Mouse (Mus musculus): Measurements from ENCODE around the gene Alg1. TPM values are rescaled to one million over a fixed set of nuclear protein-coding genes. Genes with fewer than 3 reads are reported as not detected.

Alg1 gene
- polyA plus RNA-seq, 1 experiment from 2014 or later, result 38.8 TPM

DNA sequence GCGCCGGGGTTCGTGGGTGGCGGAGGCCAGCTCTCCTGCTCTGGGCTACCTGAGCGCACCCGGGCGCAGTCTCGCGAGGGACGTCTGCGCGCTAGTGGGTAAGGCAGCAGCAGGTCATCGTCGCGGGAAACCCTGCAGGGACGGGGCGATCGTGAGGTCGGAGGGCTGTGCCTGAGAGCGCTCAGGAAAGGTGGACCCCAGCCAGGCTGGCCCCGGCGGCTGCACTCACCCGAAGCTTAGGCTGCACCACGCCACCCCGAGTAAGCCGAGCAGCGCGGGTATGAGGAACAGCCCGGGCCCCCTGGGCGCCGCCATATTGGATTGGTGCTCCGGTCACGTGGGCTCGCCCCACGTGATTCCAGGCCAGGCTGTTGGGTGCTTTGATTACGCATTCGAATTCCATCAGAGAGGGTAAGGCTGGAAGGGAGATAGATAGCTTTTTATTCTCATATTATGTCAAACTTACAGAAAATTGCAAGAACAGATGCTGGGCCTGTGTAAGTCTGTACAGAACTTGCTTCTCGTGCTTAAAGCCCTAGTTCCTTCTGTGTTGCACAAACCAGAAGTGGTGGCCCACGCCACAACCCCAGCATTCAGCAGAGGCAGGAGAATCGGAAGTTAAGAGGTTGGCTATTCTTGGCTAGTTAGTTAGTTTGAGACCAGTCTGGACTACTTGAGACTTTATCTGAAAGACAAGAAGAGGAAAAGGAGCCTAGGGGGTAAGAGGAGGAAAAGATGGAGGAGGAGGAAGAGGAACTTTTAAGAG, 29.6 kb upstream of the Alg1 start, which contains the start of gene Nagpa:
Nagpa (minus strand) TSS at position 345 of the 766 bp plus-strand sequence.
- 4% methylated on average over 40 of the region's 40 CpGs for WGBS
- H3K9ac ChIP-seq (replicated peaks; ENCODE audit: low read length), result peak within 1 kb of the TSS; percentile 60

DNA sequence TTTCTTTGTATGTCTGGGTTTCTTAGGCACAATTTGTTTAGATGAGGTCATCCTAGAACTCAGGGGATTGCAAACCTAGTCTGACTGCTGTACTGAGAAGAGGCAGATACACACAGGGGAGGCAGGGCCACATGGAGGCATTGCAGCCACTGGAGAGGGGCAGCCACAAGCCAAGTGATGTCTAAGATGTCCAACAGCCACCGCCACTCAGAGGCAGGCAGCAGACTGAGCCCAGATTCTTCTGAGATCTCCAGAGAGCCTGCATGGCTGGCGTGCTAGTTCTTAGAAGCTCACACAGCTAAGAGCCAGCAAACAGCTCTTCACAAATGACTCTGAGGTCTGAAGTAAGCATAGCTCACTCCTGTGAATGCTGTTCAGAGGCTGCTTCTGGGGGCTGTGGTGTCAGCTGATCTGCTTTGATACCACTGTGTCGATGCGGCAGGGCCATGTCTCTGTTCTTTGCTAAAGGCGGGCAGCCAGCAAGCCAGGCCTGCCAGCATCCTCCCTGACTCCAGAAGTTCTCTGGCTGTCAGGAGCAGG, 27.9 kb upstream of the Alg1 start:
- Histone ChIP-seq H3K27me3 (ENCODE audit: control insufficient read depth, insufficient read depth, low read length) (no peaks in the 10 kb centered on the region), H3K9me3 (ENCODE audit: control insufficient read depth, low read length) (no peaks in the 10 kb centered on the region), H3K4me1 (ENCODE audit: control insufficient read depth, insufficient read depth, low read length) (peaks cover 9% of the 10 kb centered on the region), H3K9ac (replicated peaks; ENCODE audit: low read length) (no peak overlapping the region), H3K27ac (replicated peaks; ENCODE audit: low read depth, low read length) (no peak overlapping the region), H3K4me2 (ENCODE audit: low read length) (no peak overlapping the region), H3K36me3 (ENCODE audit: control insufficient read depth, insufficient read depth, low read length) (0 out of 2 replicates have a peak, but pooled peaks cover 3% of the 10 kb centered on the region), H3K4me3 (replicated peaks; ENCODE audit: low read depth, low read length) (no peak overlapping the region)
- WGBS, result 92% methylated on average over 5 of the region's 5 CpGs
- no peak for DNase-seq
- no peak for ATAC-seq (ENCODE audit: low FRiP score, low TSS enrichment)

More for the DNA sequence above, 29.6 kb upstream of the Alg1 start, which contains the start of gene Nagpa:
- DNase-seq, result peak; percentile 94
- Histone ChIP-seq H3K4me2 (ENCODE audit: low read length) (peak within 1 kb of the TSS; percentile 91), H3K9me3 (ENCODE audit: control insufficient read depth, low read length) (no peaks in the 10 kb centered on the region), H3K4me3 (replicated peaks; ENCODE audit: low read depth, low read length) (peak within 1 kb of the TSS; percentile 80), H3K4me1 (ENCODE audit: control insufficient read depth, insufficient read depth, low read length) (peaks cover 9% of the 10 kb centered on the region), H3K27ac (replicated peaks; ENCODE audit: low read depth, low read length) (no peak within 1 kb of the TSS), H3K36me3 (ENCODE audit: control insufficient read depth, insufficient read depth, low read length) (peaks cover 12% of the 10 kb centered on the region; the same call in 1 of the 2 replicates), H3K27me3 (ENCODE audit: control insufficient read depth, insufficient read depth, low read length) (no peaks in the 10 kb centered on the region)
- ATAC-seq (ENCODE audit: low FRiP score, low TSS enrichment), result peak; percentile 94

DNA sequence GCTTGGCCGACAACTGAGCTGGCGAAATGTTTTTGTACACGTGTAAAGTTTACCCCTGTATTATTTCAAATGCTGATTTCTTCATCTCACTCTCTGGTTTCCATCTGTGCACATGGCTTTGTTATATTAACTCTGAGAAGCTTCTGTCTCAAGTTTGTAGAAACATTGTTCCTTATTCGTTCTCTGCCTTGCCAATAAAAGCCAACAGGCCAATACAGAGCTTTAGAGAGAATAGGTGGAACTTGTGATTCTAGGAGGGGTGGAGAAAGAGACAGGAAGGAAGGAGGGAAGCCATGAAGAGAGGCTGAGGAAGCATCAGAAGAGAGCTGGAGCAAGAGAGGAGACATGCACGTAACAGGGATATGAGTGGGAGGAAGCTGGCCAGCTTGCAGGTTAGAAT, 27.4 kb upstream of the Alg1 start:
- 80% methylated on average over 5 of the region's 5 CpGs for WGBS

DNA sequence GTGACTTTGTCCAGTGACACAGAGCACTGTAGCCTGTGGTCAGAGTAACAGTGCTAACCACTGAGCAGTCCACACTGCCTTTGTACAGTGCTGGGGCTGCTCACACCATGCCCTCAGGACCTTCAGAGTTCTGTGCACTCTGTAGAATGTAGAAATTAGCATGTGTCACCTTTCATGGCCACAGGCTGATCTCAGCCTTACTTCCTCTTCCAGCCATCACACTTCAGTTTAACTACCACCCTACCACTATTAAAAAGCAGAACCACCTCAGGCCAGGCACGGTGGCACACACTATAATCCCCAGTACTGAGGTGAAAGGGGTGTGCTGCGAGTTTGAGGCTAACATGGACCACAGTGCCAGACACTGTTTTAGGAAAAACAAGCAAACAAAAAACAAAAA, 23.1 kb upstream of the Alg1 start:
- no peaks in the 10 kb centered on the region for H3K27me3 ChIP-seq (ENCODE audit: control insufficient read depth, insufficient read depth, low read length)
- ATAC-seq (ENCODE audit: low FRiP score, low TSS enrichment) (no peak), DNase-seq (no peak)
- no peak overlapping the region for H3K4me2 ChIP-seq (ENCODE audit: low read length)
- 69% methylated on average over 2 of the region's 2 CpGs for WGBS
- no peaks in the 10 kb centered on the region for H3K36me3 ChIP-seq (ENCODE audit: control insufficient read depth, insufficient read depth, low read length)
- H3K4me1 ChIP-seq (ENCODE audit: control insufficient read depth, insufficient read depth, low read length), result no peaks in the 10 kb centered on the region
- H3K4me3 ChIP-seq (replicated peaks; ENCODE audit: low read depth, low read length), result no peak overlapping the region
- H3K9ac ChIP-seq (replicated peaks; ENCODE audit: low read length), result no peak overlapping the region
- no peaks in the 10 kb centered on the region for H3K9me3 ChIP-seq (ENCODE audit: control insufficient read depth, low read length)
- no peak overlapping the region for H3K27ac ChIP-seq (replicated peaks; ENCODE audit: low read depth, low read length)

More for the DNA sequence above, 27.4 kb upstream of the Alg1 start:
- Histone ChIP-seq H3K4me2 (ENCODE audit: low read length) (no peak overlapping the region), H3K27ac (replicated peaks; ENCODE audit: low read depth, low read length) (no peak overlapping the region), H3K27me3 (ENCODE audit: control insufficient read depth, insufficient read depth, low read length) (no peaks in the 10 kb centered on the region), H3K4me1 (ENCODE audit: control insufficient read depth, insufficient read depth, low read length) (peaks cover 9% of the 10 kb centered on the region), H3K9me3 (ENCODE audit: control insufficient read depth, low read length) (no peaks in the 10 kb centered on the region), H3K36me3 (ENCODE audit: control insufficient read depth, insufficient read depth, low read length) (0 out of 2 replicates have a peak, but pooled peaks cover 1% of the 10 kb centered on the region), H3K9ac (replicated peaks; ENCODE audit: low read length) (no peak overlapping the region), H3K4me3 (replicated peaks; ENCODE audit: low read depth, low read length) (no peak overlapping the region)
- DNase-seq (no peak), ATAC-seq (ENCODE audit: low FRiP score, low TSS enrichment) (no peak)

DNA sequence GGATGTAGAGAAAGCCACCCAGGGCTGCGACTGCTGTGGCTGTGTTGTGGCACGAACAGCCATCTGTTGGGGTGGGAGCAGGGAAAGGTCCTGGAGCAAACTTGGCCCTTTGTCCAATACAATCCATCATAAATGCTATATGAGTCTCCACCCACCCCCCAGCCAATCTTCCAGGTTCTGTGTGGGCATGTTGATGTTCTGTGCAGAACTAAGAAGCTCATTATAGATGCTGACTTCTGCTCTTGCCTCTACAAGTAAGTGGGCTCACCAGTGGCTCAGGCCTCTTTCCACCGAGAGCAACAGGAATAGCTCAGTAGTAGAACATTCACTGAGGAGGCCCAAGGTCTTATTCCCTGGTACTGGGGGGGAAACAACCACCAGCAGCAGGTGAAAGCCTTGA, 21.3 kb upstream of the Alg1 start:
- WGBS, result 96% methylated on average over 3 of the region's 3 CpGs
- Histone ChIP-seq H3K4me3 (replicated peaks; ENCODE audit: low read depth, low read length) (no peak overlapping the region), H3K9ac (replicated peaks; ENCODE audit: low read length) (no peak overlapping the region), H3K36me3 (ENCODE audit: control insufficient read depth, insufficient read depth, low read length) (no peaks in the 10 kb centered on the region), H3K4me1 (ENCODE audit: control insufficient read depth, insufficient read depth, low read length) (no peaks in the 10 kb centered on the region), H3K27ac (replicated peaks; ENCODE audit: low read depth, low read length) (no peak overlapping the region), H3K27me3 (ENCODE audit: control insufficient read depth, insufficient read depth, low read length) (no peaks in the 10 kb centered on the region), H3K9me3 (ENCODE audit: control insufficient read depth, low read length) (no peaks in the 10 kb centered on the region), H3K4me2 (ENCODE audit: low read length) (no peak overlapping the region)
- DNase-seq, result no peak
- ATAC-seq (ENCODE audit: low FRiP score, low TSS enrichment), result no peak

DNA sequence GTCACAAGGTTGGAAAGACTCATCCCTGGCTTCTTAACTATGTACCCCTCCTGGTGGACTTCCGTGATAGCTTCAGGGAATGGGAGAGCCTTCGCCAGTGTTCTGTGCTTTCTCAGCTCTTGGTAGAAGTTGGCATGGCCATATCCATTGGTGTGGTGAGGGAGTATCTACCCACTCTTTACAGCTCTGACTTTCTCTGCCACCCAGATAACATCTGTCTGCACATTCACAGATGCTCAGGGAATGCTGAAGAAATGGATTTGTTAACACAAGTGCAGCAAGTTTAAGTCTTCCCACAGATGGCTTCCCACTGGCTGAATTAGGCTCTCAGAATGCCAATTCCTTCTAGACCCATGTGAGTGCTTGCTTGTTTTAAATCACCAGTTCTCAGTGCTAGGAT, 19.3 kb upstream of the Alg1 start:
- no peak for ATAC-seq (ENCODE audit: low FRiP score, low TSS enrichment)
- Histone ChIP-seq H3K27me3 (ENCODE audit: control insufficient read depth, insufficient read depth, low read length) (no peaks in the 10 kb centered on the region), H3K9ac (replicated peaks; ENCODE audit: low read length) (no peak overlapping the region), H3K4me2 (ENCODE audit: low read length) (no peak overlapping the region), H3K4me3 (replicated peaks; ENCODE audit: low read depth, low read length) (no peak overlapping the region), H3K27ac (replicated peaks; ENCODE audit: low read depth, low read length) (no peak overlapping the region), H3K36me3 (ENCODE audit: control insufficient read depth, insufficient read depth, low read length) (no peaks in the 10 kb centered on the region), H3K9me3 (ENCODE audit: control insufficient read depth, low read length) (no peaks in the 10 kb centered on the region), H3K4me1 (ENCODE audit: control insufficient read depth, insufficient read depth, low read length) (no peaks in the 10 kb centered on the region)
- 87% methylated on average over 2 of the region's 2 CpGs for WGBS
- DNase-seq, result no peak

DNA sequence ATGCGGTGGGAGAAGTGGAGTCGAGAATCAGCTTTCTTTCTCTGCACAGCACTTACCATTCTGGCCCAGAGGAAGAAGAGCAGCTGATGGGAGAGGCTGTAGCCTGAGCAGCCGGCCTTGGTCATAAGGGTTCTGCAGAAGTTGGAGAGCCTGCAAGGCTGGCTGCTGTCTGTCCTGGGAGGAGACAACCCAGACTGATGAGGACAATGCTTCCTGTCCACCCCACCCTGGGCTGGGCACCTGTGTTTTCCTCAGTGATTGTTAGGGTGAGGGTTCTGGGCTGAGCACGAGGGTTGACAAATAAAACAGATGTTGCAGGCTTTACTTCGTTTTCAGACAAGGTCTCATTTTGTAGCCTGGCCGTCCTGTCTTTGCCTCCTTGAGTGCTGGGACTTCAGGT, 16.7 kb upstream of the Alg1 start:
- H3K4me2 ChIP-seq (ENCODE audit: low read length), result no peak overlapping the region
- no peak overlapping the region for H3K4me3 ChIP-seq (replicated peaks; ENCODE audit: low read depth, low read length)
- WGBS, result 74% methylated on average over 6 of the region's 6 CpGs
- H3K36me3 ChIP-seq (ENCODE audit: control insufficient read depth, insufficient read depth, low read length), result no peaks in the 10 kb centered on the region
- no peak overlapping the region for H3K9ac ChIP-seq (replicated peaks; ENCODE audit: low read length)
- no peaks in the 10 kb centered on the region for H3K4me1 ChIP-seq (ENCODE audit: control insufficient read depth, insufficient read depth, low read length)
- H3K9me3 ChIP-seq (ENCODE audit: control insufficient read depth, low read length), result no peaks in the 10 kb centered on the region
- no peak for DNase-seq
- no peaks in the 10 kb centered on the region for H3K27me3 ChIP-seq (ENCODE audit: control insufficient read depth, insufficient read depth, low read length)
- H3K27ac ChIP-seq (replicated peaks; ENCODE audit: low read depth, low read length), result no peak overlapping the region
- no peak for ATAC-seq (ENCODE audit: low FRiP score, low TSS enrichment)

DNA sequence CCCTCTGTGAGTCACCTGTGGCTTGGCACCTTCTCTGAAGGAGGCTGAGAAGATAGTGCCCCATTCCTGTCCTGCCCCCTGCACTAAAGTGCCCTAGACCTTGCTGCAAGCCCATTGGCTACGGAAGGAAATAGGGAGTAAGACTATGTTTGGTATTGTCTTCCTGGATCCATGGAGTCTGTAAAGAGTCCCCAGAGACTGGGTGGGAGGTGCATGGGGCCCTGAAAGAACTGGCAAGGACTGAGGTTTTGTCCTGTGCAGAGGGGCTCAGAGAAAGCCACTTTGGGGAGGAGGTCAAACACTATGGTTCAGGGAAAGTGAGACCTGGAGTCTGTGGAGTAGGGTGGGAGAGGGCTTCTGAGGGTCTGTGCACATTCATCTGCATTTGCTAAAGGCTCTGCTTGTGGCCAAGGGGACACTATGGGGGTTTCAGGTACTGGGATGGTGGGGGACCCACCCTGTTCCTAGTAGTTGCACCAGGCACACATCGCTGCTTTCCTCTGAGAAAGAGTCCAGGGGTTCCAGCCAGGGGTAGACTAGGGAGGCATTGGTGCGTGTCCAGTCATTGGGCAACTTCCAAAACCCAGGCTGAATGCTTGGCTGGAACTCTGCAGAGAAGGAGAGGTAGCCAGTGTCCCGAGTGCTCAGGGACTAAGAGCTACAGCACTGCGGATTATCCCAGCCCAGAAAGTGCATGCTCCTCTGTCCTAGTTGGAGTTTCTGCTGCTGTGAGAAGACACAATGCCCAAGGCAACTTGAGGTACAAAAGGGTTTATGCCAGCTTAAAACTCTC, 15.9 kb upstream of the Alg1 start:
- Histone ChIP-seq H3K36me3 (ENCODE audit: control insufficient read depth, insufficient read depth, low read length) (no peaks in the 10 kb centered on the region), H3K9ac (replicated peaks; ENCODE audit: low read length) (no peak overlapping the region), H3K4me3 (replicated peaks; ENCODE audit: low read depth, low read length) (no peak overlapping the region), H3K9me3 (ENCODE audit: control insufficient read depth, low read length) (no peaks in the 10 kb centered on the region), H3K4me2 (ENCODE audit: low read length) (no peak overlapping the region), H3K27ac (replicated peaks; ENCODE audit: low read depth, low read length) (no peak overlapping the region), H3K4me1 (ENCODE audit: control insufficient read depth, insufficient read depth, low read length) (no peaks in the 10 kb centered on the region), H3K27me3 (ENCODE audit: control insufficient read depth, insufficient read depth, low read length) (no peaks in the 10 kb centered on the region)
- WGBS, result 43% methylated on average over 5 of the region's 5 CpGs
- DNase-seq, result no peak
- ATAC-seq (ENCODE audit: low FRiP score, low TSS enrichment), result no peak
